Mouse (Mus musculus) common myeloid progenitor, adult 5-6 weeks (primary cell): ENCODE data around the gene Olfr118. TPM values are rescaled to one million over a fixed set of nuclear protein-coding genes. Genes with fewer than 3 reads are reported as not detected.
"Not testable (repeated sequence)": the region's sequence is repeated elsewhere in the genome, so short reads cannot be mapped to it uniquely, and the experiment has no call there.

ENCODE experiments used
- ATAC-seq: replicated peaks from 2 replicates; pipeline ENCODE4 v1.8.0; 2016; ENCODE audit warnings: low read depth, mild to moderate bottlenecking, moderate TSS enrichment, inconsistent platforms; ENCODE audit not compliant: poor library complexity, severe bottlenecking
- total RNA-seq: library from RNA; stranded (forward); fragments of 200-1000, 187-1606 nt; gene quantifications from 2 replicates; pipeline ENCODE4 v1.2.3, GENCODE M21; 2017

The Olfr118 gene
- not detected in 2 replicates for total RNA-seq

DNA sequence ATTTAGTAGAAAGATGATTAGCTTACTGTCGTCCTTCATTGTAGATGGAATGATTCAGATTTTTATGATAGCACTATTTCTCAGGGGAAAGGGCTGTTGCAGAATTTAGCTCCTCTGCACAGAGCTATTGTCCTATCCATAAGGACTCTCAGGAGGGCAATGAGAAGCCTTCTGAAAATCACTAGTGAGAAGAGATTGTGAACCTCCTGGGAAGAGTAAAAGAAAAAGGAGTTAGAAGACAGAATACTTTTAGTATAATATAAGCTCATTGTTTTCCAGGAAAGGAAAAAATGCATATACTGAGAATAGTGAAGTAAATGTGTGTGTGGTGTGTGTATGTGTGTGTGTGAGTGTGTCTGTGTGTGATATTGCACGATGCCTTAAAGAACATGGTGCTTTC, at the start of gene Olfr118:
TSS of gene Olfr118 (plus strand) at position 301 of the 400 bp plus-strand sequence.
- ATAC-seq: no peak

GRCm38 (mm10) chr17:37627009-37627408, 39.8 kb upstream of the Olfr118 start, which contains the start of the genes Olfr115 and Olfr116:
Gene Olfr115 (minus strand): TSS chr17:37627109.
Gene Olfr116 (minus strand): TSS chr17:37627199.
- no peak for ATAC-seq

GRCm38 (mm10) chr17:37663682-37664081, 3.1 kb upstream of the Olfr118 start, which contains the start of gene Olfr117:
Gene Olfr117 (minus strand): TSS chr17:37663782.
- no peak for ATAC-seq

- ATAC-seq: not testable (repeated sequence)
These were observed 29.5 kb downstream of the Olfr118 start, which contains the start of gene Olfr119 for GRCm38 (mm10) chr17:37696264-37696663. Gene Olfr119 (plus strand): TSS chr17:37696564.

GRCm38 (mm10) chr17:37721508-37721907, 54.7 kb downstream of the Olfr118 start, which contains the start of gene Olfr120:
Gene Olfr120 (plus strand): TSS chr17:37721808.
- ATAC-seq: no peak

Other genes with a start within 250 kb of the Olfr118 start
- gene Olfr108, start 221.5 kb upstream of the Olfr118 start, total RNA-seq: not detected in 2 replicates
- not detected in 2 replicates for gene Olfr109, start 208.1 kb upstream of the Olfr118 start, total RNA-seq
- not detected in 2 replicates for gene H2-M2, start 183.4 kb upstream of the Olfr118 start, total RNA-seq
- gene Olfr110, start 174.5 kb upstream of the Olfr118 start, total RNA-seq: not detected in 2 replicates
- not detected in 2 replicates for gene Olfr111, start 159.0 kb upstream of the Olfr118 start, total RNA-seq
- gene Olfr112, start 97.5 kb upstream of the Olfr118 start, total RNA-seq: not detected in 2 replicates
- not detected in 2 replicates for gene Olfr113, start 89.3 kb upstream of the Olfr118 start, total RNA-seq
- gene Olfr114, start 74.2 kb upstream of the Olfr118 start, total RNA-seq: not detected in 2 replicates
- gene Olfr115, start 39.9 kb upstream of the Olfr118 start, total RNA-seq: not detected in 2 replicates
- not detected in 2 replicates for gene Olfr116, start 39.8 kb upstream of the Olfr118 start, total RNA-seq
- gene Olfr117, start 3.2 kb upstream of the Olfr118 start, total RNA-seq: not detected in 2 replicates
- gene Olfr119, start 29.6 kb downstream of the Olfr118 start, total RNA-seq: not detected in 2 replicates
- not detected in 2 replicates for gene Olfr120, start 54.8 kb downstream of the Olfr118 start, total RNA-seq
- gene Olfr121, start 81.9 kb downstream of the Olfr118 start, total RNA-seq: not detected in 2 replicates
- not detected in 2 replicates for gene Olfr122, start 101.6 kb downstream of the Olfr118 start, total RNA-seq
- gene Olfr123, start 126.5 kb downstream of the Olfr118 start, total RNA-seq: not detected in 2 replicates
- not detected in 2 replicates for gene Olfr124, start 132.9 kb downstream of the Olfr118 start, total RNA-seq
- gene Olfr125, start 166.0 kb downstream of the Olfr118 start, total RNA-seq: not detected in 2 replicates
- gene Olfr126, start 180.5 kb downstream of the Olfr118 start, total RNA-seq: not detected in 2 replicates
- gene Olfr127, start 233.4 kb downstream of the Olfr118 start, total RNA-seq: not detected in 2 replicates